Mouse (Mus musculus): ENCODE results near the gene Gm4969.

- TF ChIP-seq GATA1 (IDR thresholded peaks at IDR 0.05; ENCODE audit: borderline replicate concordance, low read length) (no peak), FLI1 (IDR thresholded peaks at IDR 0.05; ENCODE audit: low read length) (no peak)
These were observed 19.4 kb downstream of the Gm4969 start for GRCm38 (mm10) chr7:19098811-19099210.

All from megakaryocyte, embryonic 14.5 days (primary cell).